Mouse (Mus musculus): Measurements from ENCODE around the gene Olfr279.

Olfr279 gene

GRCm38 (mm10) chr15:98492102-98492501 is at the start of gene Olfr279:
TSS of gene Olfr279 (plus strand) at chr15:98492402.
- no peak for DNase-seq (ENCODE audit: low read depth)

GRCm38 (mm10) chr15:98444561-98444960 is 47.6 kb upstream of the Olfr279 start:
- DNase-seq (ENCODE audit: low read depth): no peak

GRCm38 (mm10) chr15:98448521-98448920 is 43.7 kb upstream of the Olfr279 start:
- no peak for DNase-seq (ENCODE audit: low read depth)

GRCm38 (mm10) chr15:98452288-98452687 is 39.9 kb upstream of the Olfr279 start, which contains the start of gene Olfr281:
TSS of gene Olfr281 (plus strand) at chr15:98452588.
- DNase-seq (ENCODE audit: low read depth): no peak

GRCm38 (mm10) chr15:98469596-98469995 is 22.6 kb upstream of the Olfr279 start, which contains the start of gene OR5BS1P:
TSS of gene OR5BS1P (plus strand) at chr15:98469896.
- DNase-seq (ENCODE audit: low read depth): no peak

- DNase-seq (ENCODE audit: low read depth): no peak
Measured at GRCm38 (mm10) chr15:98471539-98471938, 20.7 kb upstream of the Olfr279 start.

- no peak for DNase-seq (ENCODE audit: low read depth)
Measured at GRCm38 (mm10) chr15:98474958-98475357, 17.2 kb upstream of the Olfr279 start.

GRCm38 (mm10) chr15:98475382-98475781 is 16.8 kb upstream of the Olfr279 start:
- peak; percentile 67 for DNase-seq (ENCODE audit: low read depth)

GRCm38 (mm10) chr15:98476281-98476680 is 15.9 kb upstream of the Olfr279 start:
- no peak for DNase-seq (ENCODE audit: low read depth)

GRCm38 (mm10) chr15:98479568-98480102 is 12.6 kb upstream of the Olfr279 start:
- no peak for DNase-seq (ENCODE audit: low read depth)

GRCm38 (mm10) chr15:98482701-98483100 is 9.5 kb upstream of the Olfr279 start, which contains the start of gene Lalba:
TSS of gene Lalba (minus strand) at chr15:98482721.
- DNase-seq (ENCODE audit: low read depth): no peak

- DNase-seq (ENCODE audit: low read depth): peak; percentile 30
Measured at GRCm38 (mm10) chr15:98483907-98484886, 8.0 kb upstream of the Olfr279 start.

GRCm38 (mm10) chr15:98486433-98487021 is 5.7 kb upstream of the Olfr279 start:
- peak; percentile 43 for DNase-seq (ENCODE audit: low read depth)

GRCm38 (mm10) chr15:98491332-98491731 is 870 bp upstream of the Olfr279 start:
- no peak for DNase-seq (ENCODE audit: low read depth)

GRCm38 (mm10) chr15:98497631-98498030 is 5.4 kb downstream of the Olfr279 start:
- no peak for DNase-seq (ENCODE audit: low read depth)

GRCm38 (mm10) chr15:98503317-98503716 is 11.1 kb downstream of the Olfr279 start:
- no peak for DNase-seq (ENCODE audit: low read depth)

GRCm38 (mm10) chr15:98504514-98504913 is 12.3 kb downstream of the Olfr279 start:
- peak; percentile 88 for DNase-seq (ENCODE audit: low read depth)

- DNase-seq (ENCODE audit: low read depth): peak; percentile 35
Measured at GRCm38 (mm10) chr15:98506253-98506957, 14.2 kb downstream of the Olfr279 start.

GRCm38 (mm10) chr15:98507321-98507720 is 15.1 kb downstream of the Olfr279 start:
- DNase-seq (ENCODE audit: low read depth): no peak

GRCm38 (mm10) chr15:98509387-98509786 is 17.2 kb downstream of the Olfr279 start:
- DNase-seq (ENCODE audit: low read depth): no peak

GRCm38 (mm10) chr15:98510438-98511385 is 18.5 kb downstream of the Olfr279 start:
- peak; percentile 93 for DNase-seq (ENCODE audit: low read depth)

All from induced T-regulatory cell, adult 2 months (primary cell).